ENCODE assay signal across 8 mouse cellular contexts in genomic region chr5:100322081-100322480, GRCm38 (mm10).
DNase-seq lines count a peak whose midpoint lies in the region; ATAC-seq lines count a peak whose summit lies in the region.

No protein-coding gene starts in this region.

- H3K27me3 ChIP-seq in midbrain, embryonic 10.5 days (ENCODE audit: low read depth, poor library complexity, severe bottlenecking), result no peaks in the 10 kb centered on the region

- H3K36me3 ChIP-seq in midbrain, embryonic 10.5 days, result no peaks in the 10 kb centered on the region

- no peak overlapping the region for H3K27ac ChIP-seq in midbrain, embryonic 10.5 days (replicated peaks)

- H3K4me1 ChIP-seq in midbrain, embryonic 10.5 days, result peaks cover 5% of the 10 kb centered on the region

- DNase-seq in adrenal gland, adult (ENCODE audit: inconsistent age in 2 of 2, low spot score in 1 of 2), result peak; percentile 75 to 89
- peak; percentile 85 for DNase-seq in gastrocnemius, postnatal 10 days
- peak; percentile 52 to 76 for DNase-seq in left cerebral cortex, adult 8-10 months (ENCODE audit: low spot score in 2 of 2)
- DNase-seq in midbrain, embryonic 10.5 days (ENCODE audit: low spot score), result peak; percentile 82
- peak; percentile 68 to 72 for DNase-seq in right cerebral cortex, postnatal 36 days (ENCODE audit: low spot score in 2 of 2)
- DNase-seq in yolk sac, embryonic 10.5 days (ENCODE audit: low spot score), result peak; percentile 61

- WGBS in midbrain, embryonic 10.5 days, result 3% methylated on average over 11 of the region's 11 CpGs

- no peak overlapping the region for H3K4me3 ChIP-seq in midbrain, embryonic 10.5 days

- no peaks in the 10 kb centered on the region for H3K9me3 ChIP-seq in midbrain, embryonic 10.5 days (replicated peaks)

- ATAC-seq in common myeloid progenitor, adult 5-6 weeks (replicated peaks; ENCODE audit: low read depth, poor library complexity, severe bottlenecking), result peak; percentile 98
- ATAC-seq in inflammation-experienced regulatory T-cells, adult 6 months, result peak; percentile 67
